Mouse (Mus musculus): ENCODE data around the gene 1700123K08Rik.
A peak's percentile ranks its signal among the peaks of the same experiment; 100 is the strongest.
"Not testable (repeated sequence)": the region's sequence is repeated elsewhere in the genome, so short reads cannot be mapped to it uniquely, and the experiment has no call there.

Gene 1700123K08Rik

GRCm38 (mm10) chr5:138564612-138565011 lies at the start of gene 1700123K08Rik:
Gene 1700123K08Rik, minus strand, starts transcription at chr5:138564712.
- DNase-seq (ENCODE audit: low spot score) = not testable (repeated sequence)

- DNase-seq (ENCODE audit: low spot score) = no peak
Observed at GRCm38 (mm10) chr5:138587396-138587795, 22.9 kb upstream of the 1700123K08Rik start.

- DNase-seq (ENCODE audit: low spot score) = peak; percentile 3
Observed at GRCm38 (mm10) chr5:138571623-138572022, 7.1 kb upstream of the 1700123K08Rik start.

- peak; percentile 2 for DNase-seq (ENCODE audit: low spot score)
Observed at GRCm38 (mm10) chr5:138552718-138553117, 11.8 kb downstream of the 1700123K08Rik start.

GRCm38 (mm10) chr5:138532491-138532890 lies 32.0 kb downstream of the 1700123K08Rik start:
- DNase-seq (ENCODE audit: low spot score) = no peak

All from c-Kit-positive CD71-positive TER-119-positive erythroid progenitor cells, embryonic 14.5 days (primary cell).